In genomic region chr2:165968876-165969275, GRCm38 (mm10) we compare ENCODE assay signal across 9 mouse cellular contexts. TPM values are rescaled to one million over a fixed set of nuclear protein-coding genes. Genes with fewer than 3 reads are reported as not detected.
DNase-seq lines count a peak whose midpoint lies in the region; ATAC-seq and TF ChIP-seq lines count a peak whose summit lies in the region.
"Had no signal": no experiment of that assay in that cellular context is flagged by ENCODE, and none has a peak within 500 bp of the region (broad histone marks: within the 10 kb centered on the region; RNA-seq: fewer than 3 reads in every experiment).

No protein-coding gene starts in this region.

- peak overlapping the region; percentile 48 for H3K4me2 ChIP-seq in liver, embryonic 13.5 days
- H3K4me2 ChIP-seq: limb, embryonic 15.5 days had no signal

- 33% methylated on average over 3 of the region's 3 CpGs for WGBS in bone marrow, adult 2 months
- WGBS in liver, embryonic 13.5 days (ENCODE audit: insufficient replicate concordance) = 22% methylated on average over 3 of the region's 3 CpGs

- no peaks in the 10 kb centered on the region for H3K36me3 ChIP-seq in liver, embryonic 13.5 days
- H3K36me3 ChIP-seq: limb, embryonic 15.5 days had no signal

- no peaks in the 10 kb centered on the region for H3K27me3 ChIP-seq in liver, embryonic 13.5 days
- H3K27me3 ChIP-seq: limb, embryonic 15.5 days had no signal

- peak; percentile 45 for ATAC-seq in liver, embryonic 13.5 days (ENCODE audit: low read depth)

- peaks cover 4% of the 10 kb centered on the region for H3K4me1 ChIP-seq in bone marrow, adult 2 months (ENCODE audit: control insufficient read depth, insufficient read depth, low read length)
- H3K4me1 ChIP-seq in liver, embryonic 13.5 days (replicated peaks) = peaks cover 44% of the 10 kb centered on the region

- no peak for TF ChIP-seq POLR2A in bone marrow, adult 2 months (IDR thresholded peaks at IDR 0.05; ENCODE audit: borderline replicate concordance, control insufficient read depth, low read depth, low read length)

- no peak overlapping the region for H3K4me3 ChIP-seq in gastrocnemius, adult 2 months
- H3K4me3 ChIP-seq in bone marrow, adult 2 months (replicated peaks; ENCODE audit: control insufficient read depth, low read depth, low read length) = no peak overlapping the region
- H3K4me3 ChIP-seq in liver, embryonic 13.5 days (replicated peaks) = peak overlapping the region; percentile 26; the same call in 1 of the 2 replicates
- H3K4me3 ChIP-seq: limb, embryonic 15.5 days had no signal

- H3K9me3 ChIP-seq in liver, embryonic 13.5 days (replicated peaks) = no peaks in the 10 kb centered on the region
- H3K9me3 ChIP-seq: limb, embryonic 15.5 days had no signal

- peak; percentile 54 for DNase-seq in gastrocnemius, adult 2 months
- DNase-seq in gastrocnemius, postnatal 10 days = no peak
- peak; percentile 57 to 59 for DNase-seq in heart, postnatal 10 days
- DNase-seq in liver, embryonic 13.5 days = no peak
- DNase-seq in spleen, adult 18-20 months = no peak
- DNase-seq in left cerebral cortex, postnatal 36 days (ENCODE audit: low spot score in 2 of 2) = no peak
- no peak for DNase-seq in frontal cortex, postnatal 14 days (ENCODE audit: low spot score in 2 of 2)

- H3K9ac ChIP-seq in liver, embryonic 13.5 days = 0 out of 2 replicates have a peak overlapping the region, but pooled peaks have one; percentile 1
- H3K9ac ChIP-seq: limb, embryonic 15.5 days had no signal

- no peak for TF ChIP-seq CTCF in gastrocnemius, adult 2 months (IDR thresholded peaks at IDR 0.05)
- TF ChIP-seq CTCF in bone marrow, adult 2 months (IDR thresholded peaks at IDR 0.05; ENCODE audit: control insufficient read depth, insufficient read depth, low read length) = no peak

- peak overlapping the region; percentile 57 for H3K27ac ChIP-seq in gastrocnemius, adult 2 months
- 0 out of 2 replicates have a peak overlapping the region, but pooled peaks have one; percentile 9 for H3K27ac ChIP-seq in bone marrow, adult 2 months (ENCODE audit: control insufficient read depth, insufficient read depth, low read depth, low read length, poor library complexity)
- peak overlapping the region; percentile 67 for H3K27ac ChIP-seq in liver, embryonic 13.5 days
- H3K27ac ChIP-seq: limb, embryonic 15.5 days had no signal

- intact Hi-C loops in gastrocnemius, adult 2 months (cut with DNase I) = no loop called here
- intact Hi-C loops in heart, postnatal 10 days (cut with DNase I) = no loop called here
- intact Hi-C loops in left cerebral cortex, postnatal 36 days (cut with DNase I) = no loop called here

RNA-seq across cellular contexts. Expression of gene Ncoa3, which starts 23.6 kb away (rescaled TPM):
- total RNA-seq in gastrocnemius, adult 2 months (2021) = 10 to 100 TPM; 21.0 to 24.8 TPM
- total RNA-seq in gastrocnemius, postnatal 10 days (2021) = 10 to 100 TPM; 12.2 to 17.2 TPM
- polyA plus RNA-seq in bone marrow, adult 2 months (2011; ENCODE audit: insufficient read depth, insufficient read length, low replicate concordance, missing spikeins) = 12.5 and 25.2 TPM in 2 replicates
- 10 to 100 TPM; 27.6 to 28.4 TPM for total RNA-seq in heart, postnatal 10 days (2021)
- 3.5 and 4.5 TPM in 2 replicates for polyA plus RNA-seq in liver, embryonic 13.5 days (2015; fragmentation: Nextera tagmentation; extraction: Ambion mirVana)
- total RNA-seq in left cerebral cortex, postnatal 36 days (2021) = 10 to 100 TPM; 27.9 to 36.6 TPM

Comparison
In these comparisons a context has a peak if more than half of its experiments do, and no peak if none do; other contexts are left out.
1. DNase-seq: peak in gastrocnemius, adult 2 months (single experiment) and heart, postnatal 10 days (2 of 2); none in gastrocnemius, postnatal 10 days (single experiment), liver, embryonic 13.5 days (single experiment), spleen, adult 18-20 months (0 of 2), left cerebral cortex, postnatal 36 days (0 of 2) and frontal cortex, postnatal 14 days (0 of 2).
2. H3K27ac ChIP-seq: peak in every context shown above with its lines; median percentile 67 in liver, embryonic 13.5 days; 57 in gastrocnemius, adult 2 months; 9 in bone marrow, adult 2 months.